Mouse (Mus musculus): ENCODE measurements around the gene Myct1. TPM values are rescaled to one million over a fixed set of nuclear protein-coding genes. Genes with fewer than 3 reads are reported as not detected.

Gene Myct1
- polyA plus RNA-seq (2012; rRNA removed; ENCODE audit: low replicate concordance): 0.91 and 1.1 TPM in 2 replicates

DNA sequence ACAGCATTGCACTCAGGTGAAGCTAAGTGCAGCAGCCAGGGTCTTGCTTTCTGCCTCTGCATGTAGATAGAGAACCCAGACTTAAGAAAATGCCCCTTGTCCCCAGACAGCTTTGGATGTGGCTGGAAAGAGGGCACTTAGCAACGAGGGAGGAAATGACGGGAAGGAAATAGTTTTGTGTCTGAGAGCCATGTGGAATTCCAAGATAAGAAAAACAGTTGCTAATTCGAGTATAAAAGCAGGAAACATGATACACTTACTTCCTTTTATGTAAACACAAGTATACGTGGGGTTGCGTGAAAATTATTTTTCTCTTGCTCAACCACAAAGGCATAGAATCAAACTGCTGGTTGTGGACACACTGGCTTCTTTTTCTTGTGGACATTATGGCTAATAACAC lies at the start of gene Myct1:
Gene Myct1, plus strand, starts transcription at position 312 of the 400 bp plus-strand sequence.

DNA sequence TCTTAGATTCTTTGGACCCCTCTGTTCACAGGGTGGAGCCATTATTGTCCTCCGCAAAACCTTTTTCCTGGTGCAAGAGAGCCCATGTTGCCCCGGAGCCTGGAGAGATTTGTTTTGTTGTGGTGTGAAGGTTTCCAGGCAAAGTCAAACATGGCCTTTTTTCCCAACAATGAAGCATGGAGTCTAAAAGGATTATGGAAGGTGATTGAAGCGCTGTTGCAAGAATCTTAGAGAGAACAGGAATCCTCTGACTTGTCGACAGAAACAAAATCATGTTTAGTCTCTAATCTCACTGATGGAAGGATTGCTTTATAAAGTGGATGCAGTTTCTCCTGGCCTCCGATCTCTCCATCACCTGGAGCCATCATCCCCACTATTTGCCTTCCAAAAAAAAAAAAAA lies 42.2 kb upstream of the Myct1 start, which contains the start of gene Syne1:
Gene Syne1, minus strand, starts transcription at position 101 of the 400 bp plus-strand sequence.

DNA sequence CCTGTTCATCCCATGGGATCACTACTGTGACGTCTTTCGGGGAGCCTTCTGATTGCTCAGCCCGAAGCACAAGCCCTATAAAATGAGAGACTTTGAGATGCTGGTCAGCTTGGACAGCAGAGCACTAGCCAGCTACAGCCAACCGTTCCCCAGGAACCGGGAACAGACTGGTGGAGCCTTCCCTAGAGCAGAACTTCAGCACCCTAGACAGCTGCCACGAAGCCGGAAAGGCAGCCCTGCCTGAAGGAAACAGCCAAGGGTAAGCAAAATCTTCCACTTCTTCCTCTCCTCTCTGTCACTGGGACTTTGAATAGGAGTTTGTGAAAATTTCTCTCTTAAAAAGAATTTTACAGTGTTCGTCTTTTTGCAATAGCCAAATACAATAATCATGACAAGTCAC lies 45.5 kb downstream of the Myct1 start, which contains the start of gene Vip:
Gene Vip, plus strand, starts transcription at position 107 of the 400 bp plus-strand sequence.

Other genes with a start within 250 kb of the Myct1 start
- 4.4 and 5.4 TPM in 2 replicates for gene Syne1, start 42.3 kb upstream of the Myct1 start, polyA plus RNA-seq (2012; rRNA removed; ENCODE audit: low replicate concordance)
- 5.6 and 12.3 TPM in 2 replicates for gene Vip, start 45.4 kb downstream of the Myct1 start, polyA plus RNA-seq (2012; rRNA removed; ENCODE audit: low replicate concordance)
- 0.09 and 1.1 TPM in 2 replicates for gene Fbxo5, start 211.8 kb downstream of the Myct1 start, polyA plus RNA-seq (2012; rRNA removed; ENCODE audit: low replicate concordance)
- gene Mtrf1l, start 230.1 kb downstream of the Myct1 start, polyA plus RNA-seq (2012; rRNA removed; ENCODE audit: low replicate concordance): 1.7 and 2.2 TPM in 2 replicates

All from duodenum, adult 2 months (tissue).